Mouse (Mus musculus) c-Kit-negative CD71-positive TER-119-positive erythroid progenitor cells, embryonic 14.5 days (primary cell): Measurements from ENCODE around the gene Aym1.
"Not testable (repeated sequence)": the region's sequence is repeated elsewhere in the genome, so short reads cannot be mapped to it uniquely, and the experiment has no call there.

Experiments
- DNase-seq: peaks from one replicate; pipeline ENCODE4 v3.0.0-alpha.2; 2013; ENCODE audit warnings: low read depth, low spot score

The Aym1 gene

DNA sequence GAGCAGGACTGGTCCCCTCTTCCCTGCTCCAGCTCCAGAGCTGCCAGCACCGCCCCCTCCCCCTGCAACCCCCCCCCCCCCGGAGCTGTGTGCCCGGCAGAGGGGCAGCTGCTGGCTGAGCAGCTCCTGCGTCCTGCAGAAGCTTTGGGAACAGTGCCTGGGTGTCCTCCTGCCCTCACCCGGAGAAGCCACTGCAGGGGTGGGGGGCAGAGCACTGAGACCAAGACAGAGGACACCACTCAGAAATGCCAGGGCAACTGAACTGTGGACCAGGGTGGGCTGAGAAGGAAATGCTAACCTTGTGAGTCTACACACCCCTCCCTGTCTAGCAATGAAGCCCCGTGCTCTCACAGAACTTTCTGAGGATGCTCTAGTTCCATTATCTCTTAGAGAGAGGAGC lies at the start of gene Aym1:
Aym1 (plus strand) TSS at position 109 of the 400 bp plus-strand sequence.
- DNase-seq = no peak

DNA sequence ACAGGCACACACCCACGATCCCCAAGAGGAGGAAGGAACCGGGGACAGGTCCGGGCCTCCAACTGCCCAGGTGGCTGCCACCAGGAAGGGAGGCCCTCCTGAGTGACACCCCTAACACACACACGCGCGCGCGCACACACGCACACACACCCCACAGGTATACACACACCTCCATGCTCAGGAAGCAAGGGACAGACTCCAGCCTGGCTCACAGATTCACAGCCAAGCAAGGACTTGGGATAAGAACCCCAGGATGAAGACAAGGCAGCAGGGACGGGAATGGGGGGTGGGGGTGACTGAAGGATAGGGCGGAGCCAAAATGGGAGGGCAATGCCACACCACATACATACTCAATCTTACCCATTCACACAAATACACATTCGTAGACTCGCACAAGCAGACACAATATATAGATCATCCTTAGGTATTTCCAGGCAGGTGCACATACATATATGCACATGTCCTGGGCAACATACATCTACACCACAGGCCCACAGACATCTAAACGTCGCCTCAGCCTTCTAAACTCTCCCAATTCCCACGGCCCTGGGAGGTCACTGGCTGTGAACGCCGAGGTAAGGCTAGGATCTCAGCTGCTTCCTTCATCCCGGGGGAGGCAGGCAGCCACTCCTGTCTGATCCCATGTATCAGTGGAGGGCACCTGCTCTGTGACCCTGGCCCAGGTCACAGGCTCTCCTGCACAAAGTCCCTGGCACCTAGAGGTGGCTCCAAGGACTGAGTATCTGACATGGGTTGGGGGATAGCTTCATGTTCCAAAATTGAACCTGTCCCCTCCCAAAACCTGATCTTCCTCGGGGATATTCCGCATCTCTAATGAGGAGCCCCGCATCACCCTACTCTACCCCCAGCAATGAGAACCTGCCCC lies 47.4 kb upstream of the Aym1 start:
- DNase-seq = no peak

DNA sequence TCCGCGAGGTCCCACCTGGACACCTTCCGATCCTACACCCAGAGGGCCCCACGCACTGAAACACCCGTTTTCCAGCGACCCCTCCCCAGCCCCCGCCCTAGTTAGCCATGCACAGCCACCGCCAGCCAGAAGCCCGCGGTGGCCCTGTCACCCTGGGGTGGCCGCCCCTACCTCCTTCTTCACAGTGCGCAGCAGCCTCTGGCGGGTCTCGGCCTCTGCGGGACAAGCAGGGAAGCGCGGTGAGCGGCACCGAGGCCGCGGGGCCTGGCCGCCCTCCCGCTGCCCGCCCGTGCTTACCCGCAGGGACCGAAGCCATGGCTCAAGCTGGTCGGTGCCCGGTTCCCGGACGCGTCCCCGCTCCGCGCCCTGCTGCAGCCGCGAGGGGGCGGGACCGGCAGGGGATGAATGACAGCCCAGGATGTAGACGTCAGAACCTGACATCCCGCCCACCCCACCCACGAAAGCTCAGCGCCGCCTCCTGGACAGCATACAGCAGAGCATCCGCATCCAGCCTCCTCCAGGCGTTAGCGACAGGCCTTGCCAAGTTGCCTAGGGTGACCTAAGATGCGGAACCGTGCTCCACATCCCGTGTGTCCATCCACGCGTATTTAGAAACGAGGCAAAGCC lies 46.6 kb upstream of the Aym1 start, which contains the start of gene Sgsm1:
Sgsm1 (minus strand) TSS at position 410 of the 627 bp plus-strand sequence.
- DNase-seq = no peak

DNA sequence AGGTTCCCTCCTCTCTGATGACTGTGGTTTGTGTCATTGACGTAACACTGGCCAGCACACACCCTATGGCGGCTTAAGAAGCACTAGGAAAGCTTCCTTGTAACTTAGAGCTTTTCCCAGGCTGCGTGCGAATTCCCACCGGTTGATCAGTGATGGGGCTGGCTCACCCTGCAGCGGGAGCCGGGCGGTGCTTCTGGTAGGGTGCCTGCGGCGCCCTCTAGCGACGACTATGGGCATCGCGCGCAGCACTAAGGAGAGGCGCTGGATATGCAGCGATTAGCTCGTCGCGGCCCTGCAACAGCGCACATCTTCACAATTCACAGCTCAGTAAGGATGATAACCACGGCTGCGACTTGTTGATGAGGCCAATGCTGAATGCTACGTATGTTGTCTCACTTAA lies 43.1 kb upstream of the Aym1 start:
- no peak for DNase-seq

DNA sequence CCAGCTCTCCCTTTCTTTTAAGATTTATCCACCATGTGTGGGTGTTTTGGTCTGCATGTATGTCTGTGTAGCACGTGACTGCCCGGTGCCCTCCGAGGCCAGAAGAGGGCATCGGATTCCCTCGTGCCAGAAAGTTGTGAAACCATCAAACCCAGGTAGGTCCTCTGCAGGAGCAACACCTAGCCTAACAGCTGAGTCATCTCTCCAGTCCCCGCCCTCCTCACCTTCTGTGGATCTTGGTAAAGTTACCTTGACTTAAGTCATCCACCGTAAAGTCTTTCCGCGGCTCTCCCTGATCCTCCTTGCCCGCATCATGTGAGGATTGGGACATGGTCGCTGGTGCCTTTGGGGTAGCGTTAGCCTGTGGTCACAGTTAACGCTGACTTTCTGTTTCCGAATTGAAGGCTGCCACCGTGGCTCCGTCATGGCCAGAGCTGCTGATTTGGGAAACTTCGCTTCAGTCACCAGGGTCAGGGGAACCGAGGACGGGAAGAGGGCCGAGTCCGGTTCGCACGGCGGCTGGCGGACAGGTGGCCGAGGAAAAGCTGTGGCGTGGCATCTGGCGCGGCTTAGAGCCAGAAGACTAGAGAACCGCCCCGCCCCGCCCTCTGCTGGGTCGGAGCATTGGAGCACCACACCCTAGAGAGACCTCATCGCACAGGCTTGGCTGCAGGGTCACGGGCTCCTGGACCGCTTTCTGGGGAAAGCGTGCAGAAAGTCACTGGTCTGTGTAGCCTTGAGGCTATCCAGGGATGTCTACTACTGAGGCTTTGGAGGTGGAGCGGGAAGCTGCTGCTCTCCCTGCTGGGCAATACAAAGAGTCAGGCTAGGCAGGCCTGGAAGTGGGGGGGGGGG lies 33.1 kb upstream of the Aym1 start:
- DNase-seq = no peak

DNA sequence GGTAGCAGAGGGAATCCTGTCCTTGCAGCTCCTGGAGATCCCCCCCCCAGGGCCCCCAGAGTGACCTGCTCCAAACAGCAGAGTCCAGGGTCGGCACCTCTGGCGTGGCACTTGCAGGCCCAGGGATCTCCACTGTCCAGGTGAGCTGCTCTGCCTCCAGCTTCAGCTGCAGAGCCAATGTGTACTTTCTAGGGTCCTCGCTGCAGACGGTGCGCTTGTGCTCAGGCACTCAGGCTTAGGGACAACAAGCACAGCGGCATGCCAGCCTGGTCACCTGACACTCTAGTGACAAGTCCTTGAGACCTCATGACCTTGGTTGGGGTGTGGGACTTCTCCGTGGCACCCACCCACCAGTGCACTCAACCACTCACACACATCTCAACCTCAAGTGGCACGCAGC lies 27.6 kb upstream of the Aym1 start:
- DNase-seq = no peak

DNA sequence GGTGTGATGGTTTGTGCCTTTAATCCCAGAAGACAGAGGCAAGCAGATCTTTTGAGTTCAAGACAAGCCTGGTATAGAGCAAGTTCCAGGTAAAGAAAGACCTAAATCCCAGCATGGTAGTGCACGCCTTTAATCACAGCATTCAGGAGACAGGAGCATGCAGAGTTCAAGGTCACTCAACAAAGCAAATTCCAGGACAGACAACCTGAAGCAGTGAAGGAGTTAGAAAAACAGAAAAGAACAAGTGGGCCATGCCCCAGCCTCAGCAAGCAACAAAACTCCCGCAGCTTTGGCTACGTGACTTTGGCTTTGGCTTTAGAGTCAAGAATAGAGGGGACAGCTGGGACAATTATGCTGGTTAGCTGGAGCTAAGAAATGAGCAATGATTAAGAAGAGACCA lies 26.9 kb upstream of the Aym1 start:
- DNase-seq = no peak

DNA sequence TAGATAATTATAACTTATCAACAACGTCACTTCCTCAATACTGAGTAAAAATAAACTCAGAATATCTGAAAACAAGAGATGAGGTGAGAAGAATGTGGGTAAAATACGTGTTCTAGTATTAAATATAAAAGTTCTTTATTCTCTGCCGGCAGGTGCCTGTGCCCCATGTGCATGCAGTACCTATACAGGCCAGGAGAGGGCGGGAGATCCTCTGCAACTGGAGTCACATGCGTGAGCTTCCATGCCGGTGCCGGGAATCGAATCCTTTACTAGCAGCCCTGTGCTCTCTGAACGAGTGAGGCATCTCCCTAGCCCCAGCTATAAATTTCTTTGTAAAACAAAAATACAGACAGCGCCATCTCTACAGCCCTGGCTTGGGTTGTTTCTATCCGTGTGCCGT lies 24.9 kb upstream of the Aym1 start:
- DNase-seq = no peak

DNA sequence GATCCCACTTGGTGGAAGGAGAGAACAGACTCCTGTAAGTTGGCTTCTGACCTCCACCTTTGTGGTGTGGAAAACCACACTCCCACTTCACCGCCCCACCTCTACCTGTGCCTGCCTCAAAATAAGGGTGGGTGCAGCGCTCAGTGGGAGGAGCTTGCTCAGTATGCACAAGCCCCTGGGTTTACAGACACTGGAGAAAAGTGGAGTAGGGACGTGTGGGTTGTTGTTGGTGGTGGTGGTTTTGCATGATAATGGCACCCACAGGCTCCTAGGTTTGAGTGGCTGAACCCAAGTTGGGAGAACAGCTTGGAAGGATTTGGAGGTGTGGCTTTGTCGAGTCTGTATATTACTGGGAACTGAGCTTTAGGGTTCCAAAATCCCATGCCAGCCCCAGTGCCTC lies 24.2 kb upstream of the Aym1 start:
- DNase-seq = no peak

DNA sequence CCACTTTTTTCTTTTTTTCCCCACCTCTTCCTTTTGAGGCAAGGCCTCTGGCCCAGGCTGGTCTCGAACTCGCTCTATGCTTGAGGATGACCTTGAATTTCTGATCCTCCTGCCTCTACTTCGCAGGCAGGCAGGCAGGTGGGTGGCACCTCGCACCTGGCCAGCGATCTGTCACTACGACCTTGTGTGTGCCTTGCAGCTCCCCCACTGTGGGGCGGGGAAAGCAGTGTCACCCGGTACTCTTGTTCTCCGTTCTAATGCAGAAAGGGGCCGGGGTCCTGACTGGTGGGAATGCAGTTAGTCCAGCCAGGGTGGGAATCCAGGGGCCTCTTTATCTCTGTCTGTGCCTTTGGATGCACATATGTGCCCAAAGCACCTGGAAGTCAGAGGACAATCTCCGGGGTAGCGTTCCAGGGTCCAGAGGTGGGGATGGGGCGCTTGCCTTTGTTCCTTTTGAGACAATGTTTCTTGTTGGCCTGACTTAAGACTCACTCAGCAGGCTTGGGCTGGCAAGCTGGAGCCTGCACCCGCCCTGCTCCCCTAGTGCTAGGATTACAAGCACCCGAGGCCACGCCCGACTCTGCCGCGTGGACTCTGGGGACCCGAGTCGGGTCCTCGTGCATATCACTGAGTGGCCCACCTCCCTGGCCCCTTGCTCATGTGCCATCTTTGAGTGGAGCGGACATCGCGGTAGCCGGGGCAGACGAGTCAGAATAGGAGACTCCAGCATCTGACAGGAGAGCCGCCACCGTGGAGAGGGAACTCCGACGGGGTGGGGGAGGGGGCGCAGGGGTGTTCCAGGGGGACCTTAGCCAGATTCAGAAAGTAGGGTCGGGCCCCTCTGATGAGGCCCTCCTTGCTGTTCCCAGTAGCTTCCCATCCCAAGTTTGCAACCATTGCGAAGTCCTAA lies 22.2 kb upstream of the Aym1 start:
- no peak for DNase-seq

DNA sequence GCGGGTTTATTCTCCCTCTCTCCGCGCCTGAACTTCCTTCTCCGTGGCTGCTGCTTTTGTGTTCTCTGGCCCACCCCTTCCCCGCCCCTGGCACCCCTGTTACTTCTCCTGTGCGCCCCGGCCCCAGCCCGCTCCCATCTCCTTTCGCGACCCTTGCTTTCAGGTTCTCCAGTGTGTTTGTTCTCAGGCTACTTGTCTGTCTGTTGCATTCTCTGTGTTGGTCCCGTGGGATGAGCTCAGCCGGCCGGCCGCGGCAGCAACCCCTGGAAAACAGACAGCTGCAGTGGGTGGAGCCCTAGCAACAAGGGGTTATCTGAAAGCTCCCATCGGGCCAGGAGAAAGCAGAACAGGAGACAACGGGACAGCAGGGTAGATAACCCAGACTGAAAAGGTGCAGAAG lies 21.4 kb upstream of the Aym1 start:
- DNase-seq = no peak

DNA sequence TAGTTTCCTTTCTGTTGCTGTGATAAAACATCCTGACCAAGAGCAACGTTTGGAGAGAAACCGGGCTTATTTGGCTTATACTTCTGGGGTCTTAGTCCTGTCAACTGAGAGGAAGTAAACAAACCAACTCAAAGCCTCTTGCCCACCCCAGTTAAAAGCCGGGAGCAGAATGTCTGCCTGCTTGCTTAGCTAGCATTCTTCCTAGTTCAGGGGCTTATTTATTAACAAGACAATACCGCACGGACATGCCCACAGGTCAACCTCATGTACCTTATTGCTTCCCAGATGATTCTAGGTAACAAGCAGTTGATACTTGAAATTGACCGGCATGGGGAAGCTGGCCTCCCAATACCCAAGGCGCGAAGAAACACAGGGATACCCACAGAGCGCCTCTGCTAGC lies 20.8 kb upstream of the Aym1 start:
- no peak for DNase-seq

DNA sequence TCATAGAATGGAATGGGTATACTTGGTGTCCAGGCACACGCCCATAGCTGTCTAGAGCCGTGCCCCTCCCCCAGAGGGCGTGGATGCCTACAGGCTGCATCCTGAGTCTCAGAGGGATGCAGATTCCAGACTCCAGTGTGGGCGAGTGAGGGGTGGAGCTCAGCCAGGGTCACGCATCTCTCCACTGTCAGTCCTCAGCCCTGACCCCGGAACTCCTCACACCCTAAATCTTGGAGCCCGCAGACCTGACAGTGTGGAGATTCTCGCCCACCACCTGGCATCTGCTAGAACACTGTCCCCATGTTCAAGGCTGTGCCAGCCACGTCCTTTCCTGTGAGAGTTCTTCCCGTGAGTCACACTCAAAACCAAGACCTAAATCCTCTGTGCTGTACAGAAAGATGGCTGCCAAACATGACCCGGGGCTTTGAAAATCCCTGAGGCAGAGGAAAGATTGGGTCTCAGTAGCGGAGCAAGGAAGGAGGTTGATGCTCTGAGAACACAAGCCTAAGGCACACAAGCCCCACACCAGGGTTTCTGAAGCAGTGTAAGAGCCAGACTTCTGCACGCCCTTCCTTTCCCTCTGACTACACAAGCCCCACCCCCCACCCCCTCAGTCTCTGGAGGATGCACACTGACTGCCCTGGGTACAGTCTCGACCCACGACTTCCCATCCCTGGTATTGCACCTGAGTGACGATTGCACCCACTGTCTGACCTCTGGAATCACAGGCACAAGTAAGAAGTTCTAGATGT lies 12.3 kb upstream of the Aym1 start:
- DNase-seq = no peak

DNA sequence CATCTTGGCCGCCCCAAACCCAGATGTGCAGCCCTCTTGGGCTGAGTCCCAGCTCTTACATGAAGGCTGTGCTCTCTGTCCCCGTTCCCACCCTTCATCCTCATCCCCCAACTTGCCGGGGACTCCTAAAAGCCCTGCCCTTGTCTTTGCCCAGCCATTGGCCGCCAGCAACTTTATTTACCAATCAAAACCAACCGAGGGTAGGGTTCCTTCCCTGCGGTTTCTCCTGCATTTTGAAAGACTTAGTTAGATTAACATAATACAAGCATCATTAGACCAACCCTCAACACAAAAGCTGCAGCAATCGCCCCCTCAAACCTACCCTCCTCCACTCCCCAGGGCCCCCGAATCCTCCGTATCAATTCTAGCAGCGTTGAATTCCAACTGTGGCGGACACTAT lies 11.3 kb upstream of the Aym1 start:
- DNase-seq = no peak

DNA sequence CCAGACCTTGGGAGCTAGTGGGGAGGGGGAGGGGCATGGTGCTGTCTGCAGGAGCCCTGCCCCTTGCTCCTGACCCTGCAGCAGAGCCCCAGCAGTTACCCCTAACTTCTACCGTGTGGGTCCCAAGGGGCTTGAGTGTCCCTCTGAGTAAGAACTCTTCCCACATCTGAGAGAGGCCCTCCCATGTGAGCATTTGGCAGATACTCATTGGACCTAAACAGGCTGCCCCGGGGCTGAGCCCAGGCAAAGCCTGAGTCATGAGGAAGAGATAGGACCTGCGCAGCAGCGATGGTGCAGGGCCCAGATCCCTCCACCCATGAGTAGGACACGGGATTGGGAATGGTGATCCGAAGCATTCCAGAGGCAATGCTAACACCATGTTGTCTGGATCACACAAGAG lies 10.4 kb upstream of the Aym1 start:
- DNase-seq = not testable (repeated sequence)

DNA sequence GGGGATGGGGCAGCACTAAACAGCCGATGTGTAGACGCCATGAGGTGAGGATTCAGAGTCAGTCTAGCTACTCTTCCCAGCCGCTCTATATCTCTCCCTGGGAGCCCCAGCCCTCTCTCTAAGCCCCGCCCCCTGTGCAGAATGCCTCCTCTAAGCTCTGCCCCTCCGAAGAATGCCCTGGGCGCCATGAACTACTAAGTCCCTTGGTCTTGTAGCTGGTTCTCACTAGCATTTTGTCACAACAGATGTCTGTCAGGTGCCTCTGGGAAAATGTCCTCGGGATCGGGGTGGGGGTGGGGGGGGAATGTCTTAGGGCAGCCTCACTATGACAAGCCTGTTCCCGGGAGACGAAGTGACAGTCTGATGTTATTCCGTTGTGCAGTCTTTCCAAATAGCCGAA lies 9.5 kb upstream of the Aym1 start:
- DNase-seq = no peak

DNA sequence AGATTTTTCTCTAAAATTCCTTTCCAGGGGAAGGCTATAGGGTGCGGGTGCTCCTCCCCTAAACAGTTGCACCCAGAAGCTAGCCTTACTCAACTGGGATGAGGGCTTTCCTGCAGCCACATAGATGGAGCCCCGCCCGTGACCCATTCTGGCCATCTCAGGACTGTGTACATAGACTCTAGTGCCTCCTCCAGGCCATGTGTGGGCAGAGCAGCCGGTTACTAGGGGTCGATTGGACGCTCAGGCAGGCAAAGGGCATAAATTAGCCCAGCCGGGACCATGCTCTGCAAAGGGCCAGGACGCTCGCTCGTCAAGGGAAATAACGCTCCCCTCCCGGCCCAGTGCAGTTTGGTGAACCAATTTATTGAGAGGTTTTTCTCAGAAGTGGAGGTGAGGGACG lies 8.5 kb upstream of the Aym1 start:
- no peak for DNase-seq

DNA sequence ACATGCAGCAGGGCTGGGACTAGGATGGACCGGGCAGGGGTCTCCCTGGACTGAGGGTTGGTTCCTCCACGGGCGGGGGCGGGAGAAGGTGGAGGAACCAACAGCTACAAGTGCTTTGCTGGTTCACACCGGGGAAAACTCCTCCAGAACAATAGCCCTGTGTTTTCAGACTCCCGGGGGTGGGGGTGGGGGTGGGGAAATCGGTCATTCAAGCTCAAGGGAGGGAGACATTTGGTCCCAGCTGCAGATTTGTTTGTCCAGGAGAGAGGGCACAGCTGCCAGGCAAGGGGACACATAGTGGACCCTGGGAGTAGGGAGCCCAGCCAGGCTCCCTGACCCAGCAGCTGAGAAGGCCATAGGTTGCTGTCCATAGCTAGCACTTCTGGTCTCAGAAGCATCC lies 7.9 kb upstream of the Aym1 start:
- DNase-seq = no peak

DNA sequence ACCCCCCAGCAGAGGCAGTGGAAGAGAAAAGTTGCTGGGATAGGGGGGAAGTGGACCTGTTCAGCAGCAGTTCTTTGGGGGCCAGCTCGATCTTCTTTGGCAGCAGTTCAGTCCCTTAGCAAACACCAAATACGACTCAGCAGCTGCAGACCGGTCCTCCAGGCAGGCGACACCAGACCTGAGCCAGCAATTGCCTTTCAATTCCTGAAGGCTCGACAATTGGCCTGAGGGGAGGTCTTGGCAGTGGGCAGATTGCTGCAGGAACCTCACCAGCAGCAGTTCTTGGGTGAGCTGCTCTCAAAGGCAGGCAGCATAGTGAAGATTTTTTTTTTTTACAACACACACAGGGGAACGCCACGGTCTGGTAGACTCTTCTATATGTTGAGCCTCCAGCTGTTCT lies 7.3 kb upstream of the Aym1 start:
- no peak for DNase-seq

DNA sequence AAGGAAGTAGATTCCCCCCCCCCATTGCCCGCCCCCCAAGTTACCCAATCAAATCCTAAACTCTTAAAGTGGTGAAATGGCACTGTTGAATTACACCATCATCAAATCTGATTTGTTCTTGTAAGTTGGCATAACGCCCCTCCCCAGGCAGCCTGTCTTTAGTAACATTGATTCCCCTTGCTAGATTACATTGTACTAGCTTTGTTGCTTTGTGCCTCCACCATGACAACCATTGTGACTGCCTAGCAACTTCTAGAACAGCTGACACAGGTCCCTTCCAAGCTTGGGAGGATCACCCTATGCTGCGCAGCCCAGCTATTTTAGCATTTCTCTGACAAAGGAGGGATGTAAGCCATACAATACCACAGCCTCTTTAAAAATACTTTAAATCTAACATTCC lies 5.3 kb upstream of the Aym1 start:
- no peak for DNase-seq

DNA sequence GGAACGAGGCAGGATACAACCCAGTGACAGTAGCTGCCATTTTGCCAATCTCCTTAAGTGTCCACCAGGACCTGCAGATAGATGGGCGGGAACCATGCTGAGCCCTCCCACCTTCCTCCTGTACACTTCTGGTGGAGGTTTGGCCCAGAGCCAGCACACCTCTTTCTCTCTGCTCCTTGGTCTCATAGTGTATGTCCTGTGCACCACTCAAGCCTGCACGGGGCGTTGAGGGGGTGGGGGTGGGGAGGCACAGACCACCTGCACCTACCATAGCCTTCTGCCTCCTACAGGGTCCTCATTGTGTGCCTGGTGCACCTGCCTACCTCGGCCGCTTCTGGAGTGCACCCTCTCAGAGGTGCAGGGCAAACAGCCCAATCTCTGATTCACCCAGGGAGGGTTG lies 4.5 kb upstream of the Aym1 start:
- no peak for DNase-seq
